Mouse (Mus musculus): ENCODE results near the gene E330017A01Rik.

The E330017A01Rik gene

DNA sequence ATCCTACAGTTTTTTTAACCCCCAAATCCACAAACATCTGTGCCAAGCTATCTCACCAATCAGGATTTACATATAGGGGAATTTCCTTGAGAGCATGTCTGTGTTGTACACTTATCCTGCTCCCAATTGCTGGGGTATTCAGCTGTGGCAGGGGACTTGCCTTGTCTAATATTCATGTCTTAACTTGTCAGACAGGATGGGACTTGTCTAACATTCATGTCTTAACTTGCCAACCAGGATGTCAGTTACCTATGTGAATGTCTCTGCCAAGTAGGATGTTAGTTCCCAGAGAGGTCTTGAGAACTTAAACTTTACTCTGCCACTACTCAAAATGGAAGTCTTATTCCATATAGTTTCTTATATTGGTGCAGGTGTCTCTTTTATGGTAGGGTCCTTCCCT, 49.1 kb downstream of the E330017A01Rik start:
- DNase-seq (ENCODE audit: low spot score) = no peak
